Mouse (Mus musculus) brown adipose tissue, adult 24 weeks (tissue): ENCODE results near the gene Acbd4. TPM values are rescaled to one million over a fixed set of nuclear protein-coding genes. Genes with fewer than 3 reads are reported as not detected.

Experiments
- H3K27ac ChIP-seq: fragments of 200-500 bp; replicated peaks from 2 replicates; pipeline ENCODE4 v1.5.1; 2012; ENCODE audit warnings: low read depth, mild to moderate bottlenecking, low read length
- H3K4me1 ChIP-seq: fragments of 200-500 bp; 2 replicates; pipeline ENCODE4 v1.6.1; 2012; ENCODE audit warnings: low read length, mixed read lengths; ENCODE audit not compliant: control insufficient read depth, insufficient read depth, insufficient read length
- H3K4me3 ChIP-seq: fragments of 200-500 bp; 2 replicates; pipeline ENCODE4 v1.5.1; 2012; ENCODE audit warnings: low read depth, mild to moderate bottlenecking, low read length, moderate library complexity; ENCODE audit not compliant: insufficient read depth
- polyA plus RNA-seq: library from polyadenylated mRNA; stranded (reverse); fragments of >200 nt; gene quantifications from 2 replicates; pipeline ENCODE4 v1.2.4, GENCODE M21; 2012; ENCODE audit not compliant: missing spikeins, insufficient read depth, insufficient read length

The Acbd4 gene
- polyA plus RNA-seq = 95.3 and 183 TPM in 2 replicates

- H3K27ac ChIP-seq = peak within 1 kb of the TSS; percentile 71
- peak within 1 kb of the TSS; percentile 74 for H3K4me3 ChIP-seq
- H3K4me1 ChIP-seq = peaks cover 9% of the 10 kb centered on the region; the same call in 1 of the 2 replicates
These were observed at the start of gene Acbd4, which contains the start of gene Plcd3 for GRCm38 (mm10) chr11:103101481-103101865. Gene Acbd4, plus strand, starts transcription at chr11:103101682. Gene Plcd3, minus strand, starts transcription at chr11:103101658.

- Histone ChIP-seq H3K4me3 (no peak overlapping the region), H3K27ac (0 out of 2 replicates have a peak overlapping the region, but pooled peaks have one; percentile 19), H3K4me1 (no peaks in the 10 kb centered on the region; the same call in 1 of the 2 replicates)
These were observed 49.4 kb upstream of the Acbd4 start for GRCm38 (mm10) chr11:103052078-103052477.

GRCm38 (mm10) chr11:103053191-103054076, 48.0 kb upstream of the Acbd4 start:
- H3K27ac ChIP-seq = 0 out of 2 replicates have a peak overlapping the region, but pooled peaks have one; percentile 3
- H3K4me1 ChIP-seq = peaks cover 3% of the 10 kb centered on the region; the same call in 1 of the 2 replicates
- no peak overlapping the region for H3K4me3 ChIP-seq

- no peak overlapping the region for H3K4me3 ChIP-seq
- H3K27ac ChIP-seq = no peak overlapping the region
- peaks cover 5% of the 10 kb centered on the region; the same call in 1 of the 2 replicates for H3K4me1 ChIP-seq
These were observed 46.7 kb upstream of the Acbd4 start for GRCm38 (mm10) chr11:103054798-103055197.

- Histone ChIP-seq H3K4me1 (peaks cover 5% of the 10 kb centered on the region; the same call in 1 of the 2 replicates), H3K27ac (no peak overlapping the region)
These were observed 44.8 kb upstream of the Acbd4 start for GRCm38 (mm10) chr11:103056636-103057035.

GRCm38 (mm10) chr11:103058499-103059085, 42.9 kb upstream of the Acbd4 start:
- H3K4me1 ChIP-seq = peaks cover 5% of the 10 kb centered on the region; the same call in 1 of the 2 replicates
- H3K4me3 ChIP-seq = no peak overlapping the region
- H3K27ac ChIP-seq = peak overlapping the region; percentile 62

More at GRCm38 (mm10) chr11:103056636-103057035, 44.8 kb upstream of the Acbd4 start:
- H3K4me3 ChIP-seq = no peak overlapping the region

- no peak overlapping the region for H3K4me3 ChIP-seq
- no peak overlapping the region for H3K27ac ChIP-seq
- peaks cover 8% of the 10 kb centered on the region; the same call in 1 of the 2 replicates for H3K4me1 ChIP-seq
These were observed 35.1 kb upstream of the Acbd4 start for GRCm38 (mm10) chr11:103066191-103067050.

GRCm38 (mm10) chr11:103067051-103067361, 34.5 kb upstream of the Acbd4 start:
- Histone ChIP-seq H3K4me3 (no peak overlapping the region), H3K4me1 (peaks cover 8% of the 10 kb centered on the region; the same call in 1 of the 2 replicates), H3K27ac (no peak overlapping the region)

GRCm38 (mm10) chr11:103067457-103068001, 34.0 kb upstream of the Acbd4 start:
- H3K4me1 ChIP-seq = peaks cover 8% of the 10 kb centered on the region; the same call in 1 of the 2 replicates
- H3K4me3 ChIP-seq = no peak overlapping the region
- no peak overlapping the region for H3K27ac ChIP-seq

- Histone ChIP-seq H3K4me3 (no peak overlapping the region), H3K27ac (peak overlapping the region; percentile 49; the same call in 1 of the 2 replicates), H3K4me1 (peaks cover 8% of the 10 kb centered on the region; the same call in 1 of the 2 replicates)
These were observed 33.2 kb upstream of the Acbd4 start for GRCm38 (mm10) chr11:103068272-103068671.

GRCm38 (mm10) chr11:103068884-103069283, 32.6 kb upstream of the Acbd4 start:
- H3K4me3 ChIP-seq = no peak overlapping the region
- H3K27ac ChIP-seq = no peak overlapping the region
- H3K4me1 ChIP-seq = peaks cover 11% of the 10 kb centered on the region; the same call in 1 of the 2 replicates

- no peak overlapping the region for H3K27ac ChIP-seq
- no peak overlapping the region for H3K4me3 ChIP-seq
- H3K4me1 ChIP-seq = peaks cover 16% of the 10 kb centered on the region; the same call in 1 of the 2 replicates
These were observed 31.8 kb upstream of the Acbd4 start for GRCm38 (mm10) chr11:103069731-103070130.

GRCm38 (mm10) chr11:103070322-103070880, 31.1 kb upstream of the Acbd4 start:
- peaks cover 16% of the 10 kb centered on the region; the same call in 1 of the 2 replicates for H3K4me1 ChIP-seq
- H3K27ac ChIP-seq = no peak overlapping the region
- H3K4me3 ChIP-seq = no peak overlapping the region

- H3K27ac ChIP-seq = no peak overlapping the region
- H3K4me1 ChIP-seq = peaks cover 8% of the 10 kb centered on the region; the same call in 1 of the 2 replicates
- no peak overlapping the region for H3K4me3 ChIP-seq
These were observed 27.8 kb upstream of the Acbd4 start for GRCm38 (mm10) chr11:103073671-103074070.
